Mouse (Mus musculus) MEL (cell line): ENCODE measurements around the gene Fmnl1. TPM values are rescaled to one million over a fixed set of nuclear protein-coding genes. Genes with fewer than 3 reads are reported as not detected.

Experiments
- DNase-seq: peaks from one replicate; pipeline ENCODE4 v3.0.0; 2011; ENCODE audit warnings: low read depth, low spot score
- H3K27ac ChIP-seq: 2 replicates; pipeline ENCODE4 v1.5.1; 2012; ENCODE audit warnings: low read depth, mild to moderate bottlenecking, control low read depth, low read length, moderate library complexity; ENCODE audit not compliant: control insufficient read depth
- H3K27me3 ChIP-seq, 2 experiments: fragments of 150-350 bp in 1 of 2; sonication (generic) in 1 of 2; 2 replicates each; pipeline ENCODE4 v1.6.1; 2012; ENCODE audit warnings: low read length in 2 of 2, mild to moderate bottlenecking in 2 of 2, improper control_type of control experiment in 1 of 2, moderate library complexity in 1 of 2; ENCODE audit not compliant: insufficient read depth in 2 of 2, control insufficient read depth in 1 of 2
- H3K36me3 ChIP-seq, 2 experiments: 2 replicates each; pipeline ENCODE4 v1.6.1; 2012 to 2014; ENCODE audit warnings: low read length in 2 of 2, improper control_type of control experiment in 1 of 2, inconsistent platforms in 1 of 2, mild to moderate bottlenecking in 1 of 2; ENCODE audit not compliant: insufficient read depth in 2 of 2, control insufficient read depth in 1 of 2
- H3K4me1 ChIP-seq, 2 experiments: fragments of 150-350 bp in 1 of 2; sonication (generic) in 1 of 2; 2 replicates each; pipeline ENCODE4 v1.6.1; 2012; ENCODE audit warnings: low read length in 2 of 2, improper control_type of control experiment in 1 of 2, mild to moderate bottlenecking in 1 of 2; ENCODE audit not compliant: insufficient read depth in 2 of 2, control insufficient read depth in 1 of 2
- H3K4me3 ChIP-seq, 2 experiments: fragments of 150-350 bp in 1 of 2; sonication (generic) in 1 of 2; 2 replicates each; pipeline ENCODE4 v1.5.1; 2012; ENCODE audit warnings: low read depth in 2 of 2, low read length in 2 of 2, mild to moderate bottlenecking in 2 of 2, moderate library complexity in 2 of 2, control low read depth in 1 of 2, improper control_type of control experiment in 1 of 2; ENCODE audit not compliant: control insufficient read depth in 1 of 2, insufficient read depth in 1 of 2
- H3K79me2 ChIP-seq: 2 replicates; pipeline ENCODE4 v1.6.1; 2012; ENCODE audit warnings: mild to moderate bottlenecking, low read length, moderate library complexity; ENCODE audit not compliant: control insufficient read depth, poor library complexity, insufficient read depth
- H3K9ac ChIP-seq: 2 replicates; pipeline ENCODE4 v1.6.1; 2012; ENCODE audit warnings: low read depth, mild to moderate bottlenecking, control low read depth, low read length, moderate library complexity; ENCODE audit not compliant: control insufficient read depth, poor library complexity, severe bottlenecking
- H3K9me3 ChIP-seq: fragments of 150-350 bp; sonication (generic); replicated peaks from 2 replicates; pipeline ENCODE4 v1.6.1; 2012; ENCODE audit warnings: mild to moderate bottlenecking, low read length, improper control_type of control experiment, moderate library complexity; ENCODE audit not compliant: insufficient read depth
- BHLHE40 ChIP-seq: IDR thresholded peaks from 2 replicates; pipeline ENCODE4 v1.6.1; 2012; ENCODE audit warnings: low read depth, mild to moderate bottlenecking, inconsistent platforms, low read length, improper control_type of control experiment, borderline replicate concordance
- CHD1 ChIP-seq: IDR thresholded peaks from 2 replicates; pipeline ENCODE4 v1.6.1; 2012; ENCODE audit warnings: low read depth, mild to moderate bottlenecking, inconsistent platforms, low read length, improper control_type of control experiment
- CHD2 ChIP-seq: IDR thresholded peaks from 2 replicates; pipeline ENCODE4 v1.6.1; 2011; ENCODE audit warnings: low read length, improper control_type of control experiment
- CTCF ChIP-seq, 3 experiments: IDR thresholded peaks in 2 of 3; conservative IDR thresholded peaks in 1 of 3; 2 replicates each; pipeline ENCODE4 v1.5.1; 2011 to 2012; ENCODE audit warnings: low read length in 3 of 3, low read depth in 2 of 3, mild to moderate bottlenecking in 2 of 3, improper control_type of control experiment in 1 of 3, inconsistent platforms in 1 of 3, mixed read lengths in 1 of 3, moderate library complexity in 1 of 3; ENCODE audit not compliant: control insufficient read depth in 1 of 3, insufficient read depth in 1 of 3, poor library complexity in 1 of 3, severe bottlenecking in 1 of 3
- E2F4 ChIP-seq: IDR thresholded peaks from 2 replicates; pipeline ENCODE4 v1.6.1; 2011; ENCODE audit warnings: low read depth, low read length, improper control_type of control experiment, borderline replicate concordance
- ELF1 ChIP-seq: IDR thresholded peaks from 2 replicates; pipeline ENCODE4 v1.6.1; 2014; ENCODE audit warnings: low read depth, mild to moderate bottlenecking, inconsistent platforms, low read length, improper control_type of control experiment, moderate library complexity
- GATA1 ChIP-seq: IDR thresholded peaks from 2 replicates; pipeline ENCODE4 v1.6.1; 2011; ENCODE audit warnings: low read depth, low read length, improper control_type of control experiment
- HCFC1 ChIP-seq: IDR thresholded peaks from 2 replicates; pipeline ENCODE4 v1.6.1; 2012; ENCODE audit warnings: low read depth, mild to moderate bottlenecking, inconsistent platforms, low read length, improper control_type of control experiment, moderate library complexity
- JUND ChIP-seq: IDR thresholded peaks from 2 replicates; pipeline ENCODE4 v1.6.1; 2011; ENCODE audit warnings: low read depth, mild to moderate bottlenecking, improper control_type of control experiment, low read length
- KAT2A ChIP-seq: conservative IDR thresholded peaks from 2 replicates; pipeline ENCODE4 v1.6.1; 2012; ENCODE audit warnings: low read depth, low read length, improper control_type of control experiment, inconsistent platforms
- MAX ChIP-seq: IDR thresholded peaks from 2 replicates; pipeline ENCODE4 v1.6.1; 2011; ENCODE audit warnings: low read length, improper control_type of control experiment
- MEF2A ChIP-seq: IDR thresholded peaks from 2 replicates; pipeline ENCODE4 v1.6.1; 2014; ENCODE audit warnings: low read depth, mild to moderate bottlenecking, inconsistent platforms, low read length, improper control_type of control experiment; ENCODE audit not compliant: poor library complexity, insufficient replicate concordance, severe bottlenecking; ENCODE audit errors: extremely low read depth
- MYB ChIP-seq: IDR thresholded peaks from 2 replicates; pipeline ENCODE4 v1.6.1; 2011; ENCODE audit warnings: mild to moderate bottlenecking, low read depth, low read length, improper control_type of control experiment
- NELFE ChIP-seq: IDR thresholded peaks from 2 replicates; pipeline ENCODE4 v1.6.1; 2011; ENCODE audit warnings: low read depth, low read length, improper control_type of control experiment
- NRF1 ChIP-seq: IDR thresholded peaks from 2 replicates; pipeline ENCODE4 v1.6.1; 2014; ENCODE audit warnings: low read depth, mild to moderate bottlenecking, inconsistent platforms, low read length, improper control_type of control experiment, moderate library complexity; ENCODE audit not compliant: poor library complexity, insufficient read depth, severe bottlenecking
- POLR2A ChIP-seq, 2 experiments: IDR thresholded peaks; 2 replicates each; pipeline ENCODE4 v1.6.1; 2011 to 2012; ENCODE audit warnings: low read length in 2 of 2, mild to moderate bottlenecking in 2 of 2, control low read depth in 1 of 2, improper control_type of control experiment in 1 of 2, low read depth in 1 of 2, moderate library complexity in 1 of 2; ENCODE audit not compliant: control insufficient read depth in 1 of 2, insufficient read depth in 1 of 2, poor library complexity in 1 of 2
- RAD21 ChIP-seq: IDR thresholded peaks from 2 replicates; pipeline ENCODE4 v1.6.1; 2011; ENCODE audit warnings: mild to moderate bottlenecking, low read depth, low read length, improper control_type of control experiment
- SMC3 ChIP-seq: IDR thresholded peaks from 2 replicates; pipeline ENCODE4 v1.6.1; 2011; ENCODE audit warnings: low read depth, low read length, improper control_type of control experiment
- TBP ChIP-seq: IDR thresholded peaks from 2 replicates; pipeline ENCODE4 v1.8.0; 2011; ENCODE audit warnings: low read depth, low read length, improper control_type of control experiment
- TCF12 ChIP-seq: IDR thresholded peaks from 2 replicates; pipeline ENCODE4 v1.6.1; 2014; ENCODE audit warnings: low read depth, mild to moderate bottlenecking, inconsistent platforms, low read length, improper control_type of control experiment, moderate library complexity
- USF1 ChIP-seq: IDR thresholded peaks from 2 replicates; pipeline ENCODE4 v1.6.1; 2014; ENCODE audit warnings: low read depth, mild to moderate bottlenecking, inconsistent platforms, low read length, improper control_type of control experiment, moderate library complexity
- ZC3H11A ChIP-seq: IDR thresholded peaks from 2 replicates; pipeline ENCODE4 v1.6.1; 2012; ENCODE audit warnings: low read depth, mild to moderate bottlenecking, inconsistent platforms, low read length, improper control_type of control experiment
- ZKSCAN1 ChIP-seq: IDR thresholded peaks from 2 replicates; pipeline ENCODE4 v1.6.1; 2012; ENCODE audit warnings: low read depth, mild to moderate bottlenecking, inconsistent platforms, low read length, improper control_type of control experiment, moderate library complexity
- polyA plus RNA-seq, 2 experiments: library from polyadenylated mRNA; stranded (reverse) in 1 of 2; unstranded in 1 of 2; fragments of >175 nt in 1 of 2; fragments of >200 nt in 1 of 2; gene quantifications; 2 replicates each; pipeline versions ENCODE4 v1.2.1 to v1.2.4; 2012; ENCODE audit warnings: low replicate concordance in 2 of 2, low read depth in 1 of 2; ENCODE audit not compliant: insufficient read length in 2 of 2, insufficient read depth in 1 of 2, missing spikeins in 1 of 2
- total RNA-seq: library from RNA; depleted of rRNA; stranded (reverse); fragments of 300-350 nt; gene quantifications from 2 replicates; pipeline ENCODE4 v1.2.3, GENCODE M21; 2012

Gene Fmnl1
- total and polyA plus RNA-seq, 3 experiments, result 1.7 to 17.2 TPM; not detected in 1

GRCm38 (mm10) chr11:103184891-103185290 lies 14.0 kb downstream of the Fmnl1 start:
- no peaks in the 10 kb centered on the region for H3K27me3 ChIP-seq
- no peak overlapping the region for H3K4me3 ChIP-seq
- no peaks in the 10 kb centered on the region for H3K79me2 ChIP-seq
- H3K9ac ChIP-seq, result no peak overlapping the region
- H3K4me1 ChIP-seq, result no peaks in the 10 kb centered on the region
- no peaks in the 10 kb centered on the region for H3K36me3 ChIP-seq
- no peak overlapping the region for H3K27ac ChIP-seq
- H3K9me3 ChIP-seq, result no peaks in the 10 kb centered on the region
- peak; percentile 65 for DNase-seq
- TF ChIP-seq USF1 (no peak), SMC3 (peak; percentile 90), BHLHE40 (no peak), NRF1 (no peak), TCF12 (no peak), CHD2 (no peak), ZC3H11A (peak; percentile 68), RAD21 (peak; percentile 70), MYB (no peak), GATA1 (no peak), MEF2A (no peak), HCFC1 (no peak), CHD1 (no peak), ZKSCAN1 (no peak), POLR2A (IDR thresholded peaks at IDR 0.05; ENCODE audit: control insufficient read depth in 1 of 2, insufficient read depth in 1 of 2, low read depth in 1 of 2, low read length in 2 of 2, poor library complexity in 1 of 2) (no peak), TBP (no peak), ELF1 (no peak), KAT2A (no peak), MAX (no peak), JUND (0 out of 2 replicates have a peak, but pooled peaks have one; percentile 10), NELFE (no peak), CTCF (IDR thresholded peaks at IDR 0.05 in 2 of 3, conservative IDR thresholded peaks at IDR 0.05 in 1 of 3; ENCODE audit: control insufficient read depth in 1 of 3, insufficient read depth in 1 of 3, low read depth in 2 of 3, low read length in 3 of 3, poor library complexity in 1 of 3, severe bottlenecking in 1 of 3) (peak; percentile 32 to 82 (median 58)), E2F4 (no peak)
